Mouse (Mus musculus) C3H10T1/2 (cell line): ENCODE results near the gene Rab1a. TPM values are rescaled to one million over a fixed set of nuclear protein-coding genes. Genes with fewer than 3 reads are reported as not detected.

Experiments
- polyA plus RNA-seq, 2 experiments: library from polyadenylated mRNA; unstranded; fragments of >200 nt; fragmentation: generic; extraction: Trizol; gene quantifications; one replicate each; pipeline ENCODE4 v1.2.1; 2012; ENCODE audit warnings: missing spikeins in 2 of 2

The Rab1a gene
- polyA plus RNA-seq, result 10 to 100 TPM; 10.8 to 61.8 TPM

DNA sequence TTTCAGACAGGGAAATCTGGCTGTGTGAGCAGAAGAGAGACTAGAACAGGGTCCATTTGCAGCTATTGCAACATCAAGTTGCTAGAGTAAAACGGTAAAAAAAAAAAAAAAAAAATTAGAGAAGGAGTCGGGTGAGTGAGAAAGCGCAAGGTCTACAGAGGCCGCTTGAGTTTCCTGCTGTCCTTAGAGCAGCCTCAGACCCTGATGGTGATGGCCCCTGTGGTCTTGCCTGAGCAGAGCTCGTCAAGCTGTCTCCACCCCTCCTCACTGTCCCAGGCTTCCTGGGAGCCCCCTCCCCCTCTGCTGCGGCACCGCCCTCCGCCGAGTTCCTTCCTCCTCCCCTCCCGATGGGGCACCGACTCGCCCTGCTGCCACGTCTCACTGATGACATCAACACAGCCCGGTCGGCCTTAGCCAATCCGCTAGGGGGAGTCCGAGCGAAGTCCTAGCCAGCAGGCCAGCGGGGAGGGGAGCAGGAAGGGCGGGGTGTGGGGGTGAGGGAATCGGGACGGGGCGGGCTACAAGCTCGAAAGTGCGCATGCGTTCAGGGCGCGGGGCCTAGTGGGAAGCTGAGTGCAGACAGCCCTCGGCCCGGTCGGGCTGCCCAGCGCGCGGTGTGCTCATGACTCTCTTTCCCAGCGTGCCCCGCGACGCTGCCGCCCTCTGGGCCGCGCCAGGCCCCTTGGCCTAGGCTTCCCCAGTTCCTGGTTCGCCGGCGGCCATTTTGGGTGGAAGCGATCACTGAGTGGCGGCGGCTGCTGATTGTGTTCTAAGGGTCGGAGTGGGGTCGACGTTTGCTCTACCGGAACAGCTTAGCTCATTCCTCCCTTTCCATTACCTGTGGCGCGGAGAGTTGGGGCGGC lies at the start of gene Rab1a:
Gene Rab1a, plus strand, starts transcription at position 720 of the 863 bp plus-strand sequence.

DNA sequence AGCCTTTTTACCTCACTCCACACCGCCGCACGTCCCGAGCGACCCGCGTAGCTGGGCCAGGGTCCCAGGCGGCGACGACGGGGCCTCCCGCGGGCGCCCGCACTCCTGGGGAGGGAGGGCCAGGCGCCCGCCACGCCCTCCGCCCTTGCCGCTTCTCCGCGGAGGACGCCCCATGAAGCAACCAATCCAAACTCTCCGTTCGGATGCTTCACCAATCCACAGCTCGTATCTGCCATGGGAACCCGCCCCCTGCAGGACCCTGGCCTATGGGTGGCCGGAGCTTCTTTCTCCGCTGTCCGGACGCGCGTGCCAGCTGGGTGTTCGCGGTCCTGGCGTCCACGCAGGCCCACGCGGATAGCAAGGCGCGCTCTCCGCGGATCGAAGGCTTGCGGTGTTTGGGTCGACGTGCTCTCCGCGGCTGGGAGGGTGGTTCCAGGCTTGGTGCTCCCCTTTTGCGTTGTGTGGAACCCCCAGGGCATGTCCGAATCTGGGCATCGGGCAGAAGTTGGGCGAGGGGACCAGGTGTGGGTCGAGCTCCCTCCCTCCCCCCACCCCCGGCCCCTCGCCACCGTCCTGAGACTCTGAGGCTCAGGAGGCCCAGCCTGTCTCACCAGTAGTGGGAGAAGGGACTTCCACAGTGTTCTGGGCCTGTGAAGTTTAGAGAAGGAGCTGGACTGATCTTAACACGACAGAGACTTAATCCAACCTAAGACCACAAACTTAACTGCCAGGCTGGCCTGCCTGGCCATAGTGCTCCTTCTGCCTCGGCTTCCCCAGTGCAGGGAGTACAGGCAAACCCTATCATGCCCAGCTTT lies 48.3 kb downstream of the Rab1a start, which contains the start of gene Cep68:
Gene Cep68, minus strand, starts transcription at position 134 of the 815 bp plus-strand sequence.

Other genes with a start within 250 kb of the Rab1a start
- 10 to 100 TPM in 1 of 2 experiments, 1 to 10 TPM in 1; 3.0 to 20.6 TPM for gene Actr2, start 88.5 kb upstream of the Rab1a start, polyA plus RNA-seq
- 10 to 100 TPM in 1 of 2 experiments, 1 to 10 TPM in 1; 5.6 to 11.4 TPM for gene Cep68, start 48.0 kb downstream of the Rab1a start, polyA plus RNA-seq
- gene Slc1a4, start 131.3 kb downstream of the Rab1a start, polyA plus RNA-seq, result 10 to 100 TPM in 1 of 2 experiments, 1 to 10 TPM in 1; 8.2 to 10.3 TPM